Comparison of ENCODE assay signal across 8 mouse cellular contexts in genomic region chr15:99497061-99497460, GRCm38 (mm10). TPM values are rescaled to one million over a fixed set of nuclear protein-coding genes. Genes with fewer than 3 reads are reported as not detected.
DNase-seq lines count a peak whose midpoint lies in the region; ATAC-seq lines count a peak whose summit lies in the region.

No protein-coding gene starts in this region.

- no peak overlapping the region for H3K4me2 ChIP-seq in kidney, embryonic 15.5 days
- peak overlapping the region; percentile 38; the same call in 1 of the 2 replicates for H3K4me2 ChIP-seq in lung, embryonic 15.5 days

- H3K9ac ChIP-seq in kidney, embryonic 15.5 days, result no peak overlapping the region
- no peak overlapping the region for H3K9ac ChIP-seq in lung, embryonic 15.5 days

- no peak for ATAC-seq in kidney, embryonic 15.5 days (replicated peaks; ENCODE audit: low FRiP score)
- ATAC-seq in lung, embryonic 15.5 days (ENCODE audit: borderline replicate concordance, extremely low read depth, low FRiP score, low TSS enrichment), result peak; percentile 27

- no peak overlapping the region for H3K4me3 ChIP-seq in heart, embryonic 10.5 days
- no peak overlapping the region for H3K4me3 ChIP-seq in kidney, embryonic 15.5 days (replicated peaks)
- H3K4me3 ChIP-seq in lung, embryonic 15.5 days, result no peak overlapping the region

- DNase-seq in 416B (ENCODE audit: low read depth) (peak; percentile 62), MEL-GATA-1-ER (ENCODE audit: extremely low read depth, low read depth) (peak; percentile 73)
- DNase-seq in cerebellum, postnatal 14 days, result peak; percentile 83 to 85
- peak; percentile 78 for DNase-seq in heart, embryonic 10.5 days (ENCODE audit: low spot score)
- DNase-seq in retina, embryonic 14.5 days (ENCODE audit: low spot score), result peak; percentile 89
- DNase-seq in urinary bladder, adult 2 months (ENCODE audit: low spot score), result no peak

- WGBS in heart, embryonic 10.5 days, result 9% methylated on average over 4 of the region's 4 CpGs
- WGBS in kidney, embryonic 15.5 days, result 11% methylated on average over 4 of the region's 4 CpGs
- 10% methylated on average over 4 of the region's 4 CpGs for WGBS in lung, embryonic 15.5 days

- peaks cover 82% of the 10 kb centered on the region for H3K27me3 ChIP-seq in heart, embryonic 10.5 days (ENCODE audit: insufficient read depth, poor library complexity, severe bottlenecking)
- 0 out of 2 replicates have a peak, but pooled peaks cover 3% of the 10 kb centered on the region for H3K27me3 ChIP-seq in kidney, embryonic 15.5 days
- peaks cover under 1% of the 10 kb centered on the region; the same call in 1 of the 2 replicates for H3K27me3 ChIP-seq in lung, embryonic 15.5 days

- H3K27ac ChIP-seq in heart, embryonic 10.5 days, result no peak overlapping the region
- H3K27ac ChIP-seq in kidney, embryonic 15.5 days, result peak overlapping the region; percentile 84
- peak overlapping the region; percentile 85 for H3K27ac ChIP-seq in lung, embryonic 15.5 days

- H3K4me1 ChIP-seq in heart, embryonic 10.5 days, result peaks cover 50% of the 10 kb centered on the region
- H3K4me1 ChIP-seq in kidney, embryonic 15.5 days, result peaks cover 52% of the 10 kb centered on the region
- H3K4me1 ChIP-seq in lung, embryonic 15.5 days, result peaks cover 47% of the 10 kb centered on the region

- H3K9me3 ChIP-seq in heart, embryonic 10.5 days, result no peaks in the 10 kb centered on the region
- no peaks in the 10 kb centered on the region for H3K9me3 ChIP-seq in kidney, embryonic 15.5 days (replicated peaks)
- no peaks in the 10 kb centered on the region for H3K9me3 ChIP-seq in lung, embryonic 15.5 days

- H3K36me3 ChIP-seq in heart, embryonic 10.5 days, result no peaks in the 10 kb centered on the region
- no peaks in the 10 kb centered on the region for H3K36me3 ChIP-seq in kidney, embryonic 15.5 days
- H3K36me3 ChIP-seq in lung, embryonic 15.5 days, result no peaks in the 10 kb centered on the region

RNA-seq across cellular contexts. Expression of gene Bcdin3d, which starts 22.5 kb away (rescaled TPM):
- polyA plus RNA-seq in heart, embryonic 10.5 days (2016; fragmentation: Nextera tagmentation; extraction: Ambion mirVana), result 11.8 and 13.7 TPM in 2 replicates
- 15.6 and 17.3 TPM in 2 replicates for polyA plus RNA-seq in kidney, embryonic 15.5 days (2015; fragmentation: Nextera tagmentation; extraction: Ambion mirVana)
- polyA plus RNA-seq in lung, embryonic 15.5 days (2015; fragmentation: Nextera tagmentation; extraction: Ambion mirVana), result 15.0 and 16.1 TPM in 2 replicates
- 5.7 and 5.9 TPM in 2 replicates for polyA plus RNA-seq in urinary bladder, adult 2 months (2012; rRNA removed)

RNA-seq across cellular contexts. Expression of gene Faim2, which starts 30.9 kb away (rescaled TPM):
- polyA plus RNA-seq in heart, embryonic 10.5 days (2016; fragmentation: Nextera tagmentation; extraction: Ambion mirVana), result 0.59 and 0.68 TPM in 2 replicates
- polyA plus RNA-seq in kidney, embryonic 15.5 days (2015; fragmentation: Nextera tagmentation; extraction: Ambion mirVana), result 0.30 and 1.1 TPM in 2 replicates
- 1.1 and 1.4 TPM in 2 replicates for polyA plus RNA-seq in lung, embryonic 15.5 days (2015; fragmentation: Nextera tagmentation; extraction: Ambion mirVana)
- polyA plus RNA-seq in urinary bladder, adult 2 months (2012; rRNA removed), result 0.22 and 0.57 TPM in 2 replicates

RNA-seq across cellular contexts. Expression of gene Nckap5l, which starts 39.5 kb away (rescaled TPM):
- 10.7 and 12.8 TPM in 2 replicates for polyA plus RNA-seq in heart, embryonic 10.5 days (2016; fragmentation: Nextera tagmentation; extraction: Ambion mirVana)
- 9.5 and 11.1 TPM in 2 replicates for polyA plus RNA-seq in kidney, embryonic 15.5 days (2015; fragmentation: Nextera tagmentation; extraction: Ambion mirVana)
- 8.7 and 11.6 TPM in 2 replicates for polyA plus RNA-seq in lung, embryonic 15.5 days (2015; fragmentation: Nextera tagmentation; extraction: Ambion mirVana)
- 3.3 and 5.0 TPM in 2 replicates for polyA plus RNA-seq in urinary bladder, adult 2 months (2012; rRNA removed)
